Mouse (Mus musculus) liver, embryonic 16.5 days (tissue): ENCODE data around the gene Wdr63. TPM values are rescaled to one million over a fixed set of nuclear protein-coding genes. Genes with fewer than 3 reads are reported as not detected.
A peak's percentile ranks its signal among the peaks of the same experiment; 100 is the strongest.

Experiments
- ATAC-seq: fragments of 200-750 bp; cut with Nextera tagmentation; 2 replicates; pipeline ENCODE4 v1.8.0; 2017; ENCODE audit warnings: low read depth, mild to moderate bottlenecking, moderate number of reproducible peaks, moderate library complexity
- H3K27ac ChIP-seq: fragments of 300-500 bp; sonication (generic); 2 replicates; pipeline ENCODE4 v1.5.1; 2014; ENCODE audit warnings: mild to moderate bottlenecking, low read length
- H3K27me3 ChIP-seq: fragments of 300-500 bp; sonication (generic); 2 replicates; pipeline ENCODE4 v1.6.1; 2014; ENCODE audit warnings: low read depth, low read length, mixed read lengths; ENCODE audit not compliant: control insufficient read depth, insufficient read depth
- H3K36me3 ChIP-seq: fragments of 300-500 bp; sonication (generic); 2 replicates; pipeline ENCODE4 v1.6.1; 2014; ENCODE audit warnings: mild to moderate bottlenecking; ENCODE audit not compliant: control insufficient read depth, insufficient read depth
- H3K4me1 ChIP-seq: fragments of 300-500 bp; sonication (generic); 2 replicates; pipeline ENCODE4 v1.6.1; 2014; ENCODE audit warnings: low read depth, low read length, mixed read lengths; ENCODE audit not compliant: control insufficient read depth
- H3K4me2 ChIP-seq: fragments of 300-500 bp; sonication (generic); 2 replicates; pipeline ENCODE4 v1.6.1; 2014; ENCODE audit warnings: low read depth, low read length, mixed read lengths
- H3K4me3 ChIP-seq: fragments of 300-500 bp; sonication (generic); 2 replicates; pipeline ENCODE4 v1.5.1; 2014; ENCODE audit warnings: low read depth, mild to moderate bottlenecking, low read length
- H3K9ac ChIP-seq: fragments of 300-500 bp; sonication (generic); 2 replicates; pipeline ENCODE4 v1.6.1; 2014; ENCODE audit warnings: low read depth, low read length
- H3K9me3 ChIP-seq: fragments of 300-500 bp; sonication (generic); replicated peaks from 2 replicates; pipeline ENCODE4 v1.6.1; 2016; ENCODE audit warnings: low read length; ENCODE audit not compliant: control insufficient read depth
- WGBS: fragments of 180-500 bp; shearing (Covaris S2); extraction: QIAGEN DNeasy Blood & Tissue Kit; methylation state at CpG from one replicate; pipeline ENCODE4 v1.1.7; 2014; ENCODE audit not compliant: insufficient replicate concordance; 5-methylcytosine and 5-hydroxymethylcytosine counted together
- polyA plus RNA-seq: library from polyadenylated mRNA; unstranded; fragments of >200 nt; fragmentation: Nextera tagmentation; extraction: Ambion mirVana; gene quantifications from 2 replicates; pipeline ENCODE4 v1.2.1, GENCODE M21; 2015

The Wdr63 gene
- polyA plus RNA-seq, 1 experiment from 2014 or later = not detected

DNA sequence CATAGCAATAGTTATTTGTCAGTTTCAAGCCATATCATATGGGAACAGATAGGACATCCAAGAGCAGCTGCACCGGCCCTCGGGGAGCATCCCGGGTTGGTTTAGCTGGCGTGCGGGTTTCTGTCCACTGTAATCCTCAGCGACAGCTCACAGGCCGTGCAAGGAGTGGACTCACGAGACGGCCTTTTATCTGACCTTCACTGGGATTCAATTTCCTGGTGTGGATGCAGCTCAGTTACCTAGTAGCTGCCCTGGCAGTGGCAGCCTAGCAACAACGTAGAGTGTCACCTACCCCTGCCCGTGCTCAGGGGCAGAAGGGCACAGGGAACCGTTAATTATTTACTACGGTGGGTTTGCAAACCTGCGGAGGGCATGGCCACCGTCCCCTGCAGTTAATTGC lies 70.0 kb downstream of the Wdr63 start:
- H3K27ac ChIP-seq = no peak overlapping the region
- peak overlapping the region; percentile 33 for H3K4me2 ChIP-seq
- WGBS = 58% methylated on average over 15 of the region's 15 CpGs
- no peaks in the 10 kb centered on the region for H3K27me3 ChIP-seq
- H3K4me3 ChIP-seq = no peak overlapping the region
- no peak overlapping the region for H3K9ac ChIP-seq
- H3K9me3 ChIP-seq = no peaks in the 10 kb centered on the region
- H3K36me3 ChIP-seq = no peaks in the 10 kb centered on the region
- peak; percentile 61 for ATAC-seq
- H3K4me1 ChIP-seq = no peaks in the 10 kb centered on the region

DNA sequence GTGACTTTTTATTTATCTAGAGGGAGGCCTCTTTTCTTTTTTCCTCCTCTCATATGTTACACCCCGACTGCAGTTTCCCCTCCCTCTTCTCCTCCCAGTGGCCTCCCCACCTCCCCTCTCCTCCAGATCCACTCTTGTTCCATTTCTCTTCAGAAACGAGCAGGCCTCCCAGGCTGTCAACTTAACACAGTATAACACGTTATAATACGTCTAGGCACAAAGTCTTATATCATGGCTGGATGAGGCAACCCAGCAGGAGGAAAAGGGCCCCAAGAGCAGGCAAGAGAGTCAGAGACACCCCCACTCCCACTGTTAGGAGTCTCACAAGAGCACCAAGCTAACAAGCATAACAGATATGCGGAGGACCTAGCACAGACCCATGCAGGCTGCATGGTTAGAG lies 75.0 kb downstream of the Wdr63 start:
- ATAC-seq = no peak
- Histone ChIP-seq H3K4me2 (no peak overlapping the region), H3K4me3 (no peak overlapping the region), H3K27me3 (no peaks in the 10 kb centered on the region), H3K36me3 (no peaks in the 10 kb centered on the region), H3K27ac (no peak overlapping the region), H3K9me3 (no peaks in the 10 kb centered on the region), H3K4me1 (peaks cover 2% of the 10 kb centered on the region; the same call in 1 of the 2 replicates), H3K9ac (no peak overlapping the region)
- 75% methylated on average over 5 of the region's 5 CpGs for WGBS

DNA sequence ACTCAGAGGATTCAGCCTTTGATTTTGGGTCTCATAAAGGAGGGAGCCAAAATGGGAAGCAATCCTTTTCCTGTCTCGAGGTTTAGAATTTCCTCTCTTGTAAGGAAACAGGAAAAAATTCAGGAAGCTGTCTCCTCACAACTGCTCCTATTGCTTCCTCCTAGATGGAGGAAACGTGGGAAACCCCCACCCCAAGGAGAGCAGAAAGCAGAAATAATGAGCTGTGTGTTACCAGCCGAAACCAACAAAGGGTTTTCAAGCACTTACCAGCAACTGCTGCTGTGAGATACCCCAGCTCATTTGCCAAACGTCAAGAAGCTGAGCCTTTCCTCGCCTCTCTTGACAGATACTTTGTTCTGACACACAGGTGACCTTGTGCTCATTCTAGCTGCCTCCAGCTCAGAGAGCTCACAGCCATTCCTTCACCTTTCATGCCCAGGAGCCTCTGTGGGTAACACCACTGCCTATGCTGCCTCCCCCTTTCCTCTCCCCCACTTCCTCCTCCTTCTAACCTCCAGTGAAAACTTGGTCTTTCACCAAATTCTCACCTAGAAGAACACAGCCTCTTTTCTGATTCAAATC lies 77.6 kb downstream of the Wdr63 start:
- Histone ChIP-seq H3K27ac (no peak overlapping the region), H3K4me3 (no peak overlapping the region), H3K4me2 (no peak overlapping the region), H3K4me1 (peaks cover 2% of the 10 kb centered on the region; the same call in 1 of the 2 replicates), H3K36me3 (no peaks in the 10 kb centered on the region), H3K9me3 (no peaks in the 10 kb centered on the region), H3K27me3 (no peaks in the 10 kb centered on the region), H3K9ac (no peak overlapping the region)
- no peak for ATAC-seq
- 11% methylated on average over 5 of the region's 5 CpGs for WGBS

DNA sequence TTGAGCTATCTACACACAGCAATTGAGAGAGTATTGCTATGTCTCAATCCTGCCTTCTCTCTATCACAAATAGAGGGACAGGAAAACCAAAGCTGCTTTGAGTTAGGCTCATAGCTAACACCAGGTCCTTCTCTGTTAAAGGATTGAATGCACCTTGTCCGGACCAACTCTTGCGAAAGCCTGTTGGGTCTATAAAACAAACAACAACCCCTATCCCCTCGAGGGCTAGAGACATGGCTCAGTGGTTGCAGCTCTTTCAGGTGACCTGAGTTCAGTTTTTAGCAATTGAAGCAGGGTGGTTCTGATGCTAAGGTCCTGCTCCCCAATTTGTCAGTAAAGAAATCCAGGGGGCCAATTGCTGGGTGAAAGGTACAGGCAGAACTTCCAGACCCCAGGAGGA lies 78.7 kb downstream of the Wdr63 start:
- no peaks in the 10 kb centered on the region for H3K27me3 ChIP-seq
- ATAC-seq = peak; percentile 72
- H3K9me3 ChIP-seq = no peaks in the 10 kb centered on the region
- no peak overlapping the region for H3K4me3 ChIP-seq
- peak overlapping the region; percentile 35; the same call in 1 of the 2 replicates for H3K27ac ChIP-seq
- whole genome bisulfite sequencing = 50% methylated on average over 3 of the region's 3 CpGs
- peaks cover 2% of the 10 kb centered on the region; the same call in 1 of the 2 replicates for H3K4me1 ChIP-seq
- H3K9ac ChIP-seq = no peak overlapping the region
- no peaks in the 10 kb centered on the region for H3K36me3 ChIP-seq
- H3K4me2 ChIP-seq = no peak overlapping the region

DNA sequence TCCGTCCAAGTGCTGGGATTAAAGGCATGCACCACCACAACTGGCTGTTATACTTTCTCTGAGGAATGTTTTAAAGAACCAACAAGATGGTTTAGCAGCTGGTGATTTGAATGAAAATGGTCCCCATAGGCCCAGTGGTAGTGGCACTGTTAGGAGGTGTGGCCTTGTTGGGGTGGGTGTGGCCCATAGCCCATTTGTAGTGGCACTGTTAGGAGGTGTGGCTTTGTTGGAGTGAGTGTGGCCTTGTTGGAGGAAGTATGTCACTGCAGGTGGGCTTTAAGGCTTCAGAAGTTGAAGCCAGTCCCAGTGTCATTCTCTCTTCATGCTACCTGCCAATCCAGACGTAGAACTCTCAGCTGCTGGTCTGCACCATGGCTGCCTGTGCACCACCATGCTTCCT lies 79.5 kb downstream of the Wdr63 start:
- H3K4me1 ChIP-seq = peaks cover 2% of the 10 kb centered on the region; the same call in 1 of the 2 replicates
- H3K36me3 ChIP-seq = no peaks in the 10 kb centered on the region
- no peak for ATAC-seq
- no peak overlapping the region for H3K4me3 ChIP-seq
- no peak overlapping the region for H3K4me2 ChIP-seq
- no peaks in the 10 kb centered on the region for H3K9me3 ChIP-seq
- no peak overlapping the region for H3K9ac ChIP-seq
- 67% methylated on average over 2 of the region's 2 CpGs for WGBS
- H3K27ac ChIP-seq = no peak overlapping the region
- H3K27me3 ChIP-seq = no peaks in the 10 kb centered on the region

DNA sequence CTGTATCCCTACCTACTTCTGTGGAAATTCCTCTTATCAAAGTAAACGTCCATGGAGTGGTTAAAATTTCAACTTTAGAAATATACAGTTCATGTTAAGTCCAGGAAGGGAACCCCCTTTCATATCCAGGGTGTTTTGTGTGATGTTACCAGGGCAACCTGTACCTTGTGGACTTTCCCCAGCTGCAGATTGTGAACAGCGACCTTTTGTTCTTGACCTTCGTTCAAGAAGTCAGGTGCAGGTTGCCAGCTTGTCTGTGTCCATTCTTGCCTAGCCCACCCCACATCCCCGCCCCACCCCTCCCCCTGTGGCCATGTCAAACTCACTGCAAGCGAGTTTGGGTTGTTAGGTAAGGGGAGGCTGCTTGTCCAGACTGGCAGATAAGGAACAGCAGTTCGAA lies 80.8 kb downstream of the Wdr63 start:
- Histone ChIP-seq H3K4me3 (no peak overlapping the region), H3K9ac (no peak overlapping the region), H3K36me3 (no peaks in the 10 kb centered on the region), H3K9me3 (no peaks in the 10 kb centered on the region), H3K27ac (peak overlapping the region; percentile 43), H3K4me1 (peaks cover 2% of the 10 kb centered on the region; the same call in 1 of the 2 replicates), H3K27me3 (no peaks in the 10 kb centered on the region), H3K4me2 (no peak overlapping the region)
- peak; percentile 75 for ATAC-seq
- WGBS = 30% methylated on average over 6 of the region's 6 CpGs

DNA sequence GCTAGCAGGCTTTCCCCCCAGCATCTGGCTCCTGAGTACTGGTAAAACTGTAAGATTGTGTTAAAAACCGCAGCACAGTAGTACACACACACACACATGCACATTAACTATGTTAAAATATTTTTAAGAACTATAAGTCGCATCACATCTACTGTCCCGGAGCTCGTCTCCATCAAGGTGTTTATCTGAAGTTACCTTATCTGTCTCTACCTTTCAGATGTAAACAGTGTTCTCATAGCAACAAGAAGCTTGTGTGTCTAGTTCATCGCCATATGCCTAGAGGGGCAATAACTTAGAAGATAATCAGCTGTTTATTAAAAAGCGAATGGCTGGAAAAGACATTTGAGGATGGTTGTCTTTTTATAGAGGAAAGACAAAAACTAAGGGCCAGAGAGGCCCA lies 82.4 kb downstream of the Wdr63 start:
- Histone ChIP-seq H3K27ac (no peak overlapping the region), H3K27me3 (no peaks in the 10 kb centered on the region), H3K4me1 (peaks cover 2% of the 10 kb centered on the region; the same call in 1 of the 2 replicates), H3K9ac (no peak overlapping the region), H3K4me3 (no peak overlapping the region), H3K9me3 (no peaks in the 10 kb centered on the region), H3K4me2 (no peak overlapping the region), H3K36me3 (no peaks in the 10 kb centered on the region)
- WGBS = 64% methylated on average over 6 of the region's 6 CpGs
- no peak for ATAC-seq

DNA sequence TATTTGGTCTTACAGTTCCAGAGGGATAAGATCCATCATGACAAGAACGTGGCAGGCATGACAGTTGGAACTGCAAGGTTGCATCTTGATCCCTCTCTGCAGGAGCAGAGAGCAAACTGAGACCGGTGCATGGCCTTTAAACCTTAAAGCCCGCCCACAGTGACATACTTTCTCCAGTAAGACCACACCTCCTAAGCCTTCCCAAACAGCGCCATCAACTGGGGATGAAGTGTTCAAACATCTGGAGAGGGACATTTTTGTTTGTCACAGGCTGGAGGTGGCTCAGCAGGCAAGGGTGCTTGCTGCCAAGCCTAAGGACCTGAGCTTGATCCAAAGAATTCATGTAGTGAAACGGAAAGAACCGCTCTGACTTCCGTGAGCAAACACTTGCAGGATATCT lies 83.2 kb downstream of the Wdr63 start:
- no peaks in the 10 kb centered on the region for H3K27me3 ChIP-seq
- H3K4me2 ChIP-seq = no peak overlapping the region
- no peak for ATAC-seq
- H3K9ac ChIP-seq = no peak overlapping the region
- H3K36me3 ChIP-seq = no peaks in the 10 kb centered on the region
- peaks cover 2% of the 10 kb centered on the region; the same call in 1 of the 2 replicates for H3K4me1 ChIP-seq
- no peaks in the 10 kb centered on the region for H3K9me3 ChIP-seq
- 78% methylated on average over 7 of the region's 7 CpGs for WGBS
- no peak overlapping the region for H3K4me3 ChIP-seq
- no peak overlapping the region for H3K27ac ChIP-seq

DNA sequence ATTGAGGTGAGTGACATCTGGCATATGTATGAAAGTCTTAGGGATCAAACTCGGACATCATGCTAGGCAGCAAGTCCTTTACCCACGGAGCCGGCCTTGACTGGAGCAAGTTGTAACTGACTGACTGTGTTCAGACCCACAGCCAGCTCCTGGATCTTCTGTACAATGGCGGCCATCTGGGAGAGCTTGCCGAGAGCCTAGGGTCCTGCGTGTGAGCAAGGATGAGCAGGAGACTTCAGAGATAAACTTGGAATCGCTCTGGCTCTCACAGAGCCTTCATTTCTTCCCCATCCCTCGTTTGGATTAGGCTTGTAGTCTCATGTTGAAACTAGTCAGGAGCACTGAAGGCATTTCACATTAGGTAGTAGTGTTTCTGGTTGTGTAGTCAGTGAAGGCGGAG lies 85.7 kb downstream of the Wdr63 start:
- Histone ChIP-seq H3K9ac (no peak overlapping the region), H3K9me3 (no peaks in the 10 kb centered on the region), H3K27ac (no peak overlapping the region), H3K4me3 (no peak overlapping the region), H3K27me3 (no peaks in the 10 kb centered on the region), H3K36me3 (no peaks in the 10 kb centered on the region), H3K4me2 (no peak overlapping the region), H3K4me1 (no peaks in the 10 kb centered on the region)
- ATAC-seq = no peak
- WGBS = 73% methylated on average over 9 of the region's 9 CpGs
